Mouse (Mus musculus) erythroblast, adult 5-6 weeks (primary cell): ENCODE results near the gene Ssty2. TPM values are rescaled to one million over a fixed set of nuclear protein-coding genes. Genes with fewer than 3 reads are reported as not detected.
"Not testable (repeated sequence)": the region's sequence is repeated elsewhere in the genome, so short reads cannot be mapped to it uniquely, and the experiment has no call there.

ENCODE experiments used
- ATAC-seq: replicated peaks from 2 replicates; pipeline ENCODE4 v1.8.0; 2016; ENCODE audit warnings: moderate number of reproducible peaks, mild to moderate bottlenecking, moderate TSS enrichment, inconsistent platforms; ENCODE audit not compliant: poor library complexity, low FRiP score, severe bottlenecking
- total RNA-seq, 2 experiments: library from RNA; stranded (forward) in 1 of 2; stranded (reverse) in 1 of 2; fragments of 150-400 nt in 1 of 2; fragments of 200-764, 138-1000 nt in 1 of 2; gene quantifications; 2 replicates each; pipeline versions ENCODE4 v1.2.3 to v1.2.4; 2015 to 2017; ENCODE audit warnings: low replicate concordance in 2 of 2

Gene Ssty2
- not detected in 2 replicates for total RNA-seq (2015; ENCODE audit: low replicate concordance)
- not detected in 2 replicates for total RNA-seq (2017; ENCODE audit: low replicate concordance)

- not testable (repeated sequence) for ATAC-seq
Observed at GRCm38 (mm10) chrY:67047972-67048371, at the start of gene Ssty2. TSS of gene Ssty2 (minus strand) at chrY:67048072.
